Mouse (Mus musculus): Measurements from ENCODE around the gene Pard6b. TPM values are rescaled to one million over a fixed set of nuclear protein-coding genes. Genes with fewer than 3 reads are reported as not detected.

Pard6b gene
- total RNA-seq, 2 experiments from 2014 or later = 0.66 to 1.7 TPM

GRCm38 (mm10) chr2:168127767-168128166, 47.0 kb downstream of the Pard6b start:
- Histone ChIP-seq H3K4me3 (no peak overlapping the region), H3K27ac (no peak overlapping the region)
- no peak for TF ChIP-seq CTCF (IDR thresholded peaks at IDR 0.05)
- DNase-seq = no peak
- intact Hi-C loops (cut with DNase I) = no loop called here

- Histone ChIP-seq H3K4me3 (no peak overlapping the region), H3K27ac (no peak overlapping the region)
- DNase-seq = peak; percentile 80
- peak; percentile 57 for TF ChIP-seq CTCF (IDR thresholded peaks at IDR 0.05)
- intact Hi-C loops (cut with DNase I) = no loop called here
Measured at GRCm38 (mm10) chr2:168128211-168128859, 47.5 kb downstream of the Pard6b start.

- Histone ChIP-seq H3K27ac (no peak overlapping the region), H3K4me3 (no peak overlapping the region)
- no peak for DNase-seq
- no peak for TF ChIP-seq CTCF (IDR thresholded peaks at IDR 0.05)
- intact Hi-C loops (cut with DNase I) = no loop called here
Measured at GRCm38 (mm10) chr2:168130046-168130445, 49.2 kb downstream of the Pard6b start.

- H3K4me3 ChIP-seq = no peak overlapping the region
- H3K27ac ChIP-seq = no peak overlapping the region
- intact Hi-C loops (cut with DNase I) = no loop called here
- DNase-seq = no peak
- no peak for TF ChIP-seq CTCF (IDR thresholded peaks at IDR 0.05)
Measured at GRCm38 (mm10) chr2:168137161-168137560, 56.4 kb downstream of the Pard6b start.

GRCm38 (mm10) chr2:168143794-168144193, 63.0 kb downstream of the Pard6b start:
- no peak overlapping the region for H3K4me3 ChIP-seq
- intact Hi-C loops (cut with DNase I) = no loop called here
- no peak for TF ChIP-seq CTCF (IDR thresholded peaks at IDR 0.05)

GRCm38 (mm10) chr2:168145437-168145836, 64.6 kb downstream of the Pard6b start:
- H3K4me3 ChIP-seq = no peak overlapping the region
- TF ChIP-seq CTCF (IDR thresholded peaks at IDR 0.05) = no peak
- DNase-seq = no peak
- intact Hi-C loops (cut with DNase I) = no loop called here
- H3K27ac ChIP-seq = no peak overlapping the region

More at GRCm38 (mm10) chr2:168143794-168144193, 63.0 kb downstream of the Pard6b start:
- no peak for DNase-seq
- H3K27ac ChIP-seq = no peak overlapping the region

GRCm38 (mm10) chr2:168147722-168148432, 67.1 kb downstream of the Pard6b start:
- intact Hi-C loops (cut with DNase I) = no loop called here
- no peak for DNase-seq
- H3K4me3 ChIP-seq = no peak overlapping the region
- no peak for TF ChIP-seq CTCF (IDR thresholded peaks at IDR 0.05)
- no peak overlapping the region for H3K27ac ChIP-seq

- intact Hi-C loops (cut with DNase I) = no loop called here
Measured at GRCm38 (mm10) chr2:168149241-168149640, 68.4 kb downstream of the Pard6b start.

More at GRCm38 (mm10) chr2:168149241-168149640, 68.4 kb downstream of the Pard6b start:
- no peak for DNase-seq
- H3K27ac ChIP-seq = no peak overlapping the region
- no peak overlapping the region for H3K4me3 ChIP-seq
- no peak for TF ChIP-seq CTCF (IDR thresholded peaks at IDR 0.05)

Small RNAs within 50 kb of the gene (microRNA-seq; reads per million reads assigned to microRNA genes)
- gene Gm24327 = not detected

Other genes with a start within 250 kb of the Pard6b start
- 10 to 100 TPM; 15.4 to 19.6 TPM for gene Ptpn1, start 148.9 kb upstream of the Pard6b start, total RNA-seq (2021)
- gene Ripor3, start 70.4 kb upstream of the Pard6b start, total RNA-seq (2021) = under 1 TPM; 0.20 to 0.33 TPM
- 10 to 100 TPM; 14.6 to 16.2 TPM for gene Adnp, start 126.1 kb downstream of the Pard6b start, total RNA-seq (2021)
- 10 to 100 TPM; 10.1 to 13.0 TPM for gene Gm20716, start 149.4 kb downstream of the Pard6b start, total RNA-seq (2021)
- gene Dpm1, start 149.6 kb downstream of the Pard6b start, total RNA-seq (2021) = 10 to 100 TPM; 71.4 to 81.4 TPM
- 1 to 10 TPM; 4.0 to 4.7 TPM for gene Mocs3, start 149.6 kb downstream of the Pard6b start, total RNA-seq (2021)
- under 1 TPM in 1 of 2 experiments, not detected in 1; 0.39 TPM for gene Kcng1, start 200.7 kb downstream of the Pard6b start, total RNA-seq (2021)

Data from gastrocnemius, adult 2 months (tissue).